Mouse (Mus musculus) hindbrain, postnatal 0 days (tissue): ENCODE data around the gene Rock2. TPM values are rescaled to one million over a fixed set of nuclear protein-coding genes. Genes with fewer than 3 reads are reported as not detected.
A peak's percentile ranks its signal among the peaks of the same experiment; 100 is the strongest.

Experiments
- ATAC-seq: fragments of 200-750 bp; cut with Nextera tagmentation; 2 replicates; pipeline ENCODE4 v1.8.0; 2017; ENCODE audit warnings: mild to moderate bottlenecking, moderate TSS enrichment, moderate library complexity
- DNase-seq: peaks from one replicate; pipeline ENCODE4 v3.0.0-alpha.2; 2015; ENCODE audit warnings: low spot score
- H3K27ac ChIP-seq: fragments of 300-500 bp; sonication (generic); 2 replicates; pipeline ENCODE4 v1.5.1; 2014; ENCODE audit warnings: mild to moderate bottlenecking
- H3K27me3 ChIP-seq: fragments of 300-500 bp; sonication (generic); 2 replicates; pipeline ENCODE4 v1.6.1; 2014; ENCODE audit warnings: low read length, mixed read lengths; ENCODE audit not compliant: insufficient read depth
- H3K36me3 ChIP-seq: fragments of 300-500 bp; sonication (generic); 2 replicates; pipeline ENCODE4 v1.6.1; 2014; ENCODE audit warnings: low read length, mixed read lengths; ENCODE audit not compliant: insufficient read depth
- H3K4me1 ChIP-seq: fragments of 300-500 bp; sonication (generic); 2 replicates; pipeline ENCODE4 v1.6.1; 2014; ENCODE audit warnings: antibody characterized with exemption, low read length, mixed read lengths; ENCODE audit not compliant: insufficient read depth
- H3K4me2 ChIP-seq: fragments of 300-500 bp; sonication (generic); 2 replicates; pipeline ENCODE4 v1.6.1; 2014; ENCODE audit warnings: low read depth, mild to moderate bottlenecking, low read length, moderate library complexity, mixed read lengths
- H3K4me3 ChIP-seq: fragments of 300-500 bp; sonication (generic); 2 replicates; pipeline ENCODE4 v1.5.1; 2014; ENCODE audit warnings: low read length
- H3K9ac ChIP-seq: fragments of 300-500 bp; sonication (generic); replicated peaks from 2 replicates; pipeline ENCODE4 v1.6.1; 2014; ENCODE audit warnings: mild to moderate bottlenecking, low read length, moderate library complexity, mixed read lengths
- H3K9me3 ChIP-seq: fragments of 300-500 bp; sonication (generic); 2 replicates; pipeline ENCODE4 v1.6.1; 2016; ENCODE audit warnings: low read length, mixed read lengths
- CTCF ChIP-seq: IDR thresholded peaks from 2 replicates; pipeline ENCODE4 v1.5.1; 2016; ENCODE audit warnings: antibody characterized with exemption, control low read depth, low read depth
- WGBS: fragments of 180-500 bp; shearing (Covaris S2); extraction: QIAGEN DNeasy Blood & Tissue Kit; methylation state at CpG from one replicate; pipeline ENCODE4 v1.1.7; 2014; 5-methylcytosine and 5-hydroxymethylcytosine counted together
- polyA plus RNA-seq: library from polyadenylated mRNA; unstranded; fragments of >200 nt; fragmentation: Nextera tagmentation; extraction: Ambion mirVana; gene quantifications from 2 replicates; pipeline ENCODE4 v1.2.1, GENCODE M21; 2015
- total RNA-seq: library from RNA; depleted of rRNA; stranded (reverse); fragments of >200 nt; gene quantifications from 2 replicates; pipeline ENCODE4 v1.2.3, GENCODE M21; 2014

Rock2 gene
- total and polyA plus RNA-seq, 2 experiments from 2014 or later: 12.7 to 20.9 TPM

- Histone ChIP-seq H3K9me3 (no peaks in the 10 kb centered on the region), H3K27ac (no peak overlapping the region), H3K4me3 (no peak overlapping the region), H3K27me3 (no peaks in the 10 kb centered on the region), H3K36me3 (no peaks in the 10 kb centered on the region), H3K9ac (no peak overlapping the region), H3K4me2 (no peak overlapping the region), H3K4me1 (no peaks in the 10 kb centered on the region)
- WGBS: 84% methylated on average over 6 of the region's 6 CpGs
- DNase-seq (no peak), ATAC-seq (no peak)
- TF ChIP-seq CTCF: no peak
Measured at GRCm38 (mm10) chr12:16886354-16886753, 8.3 kb upstream of the Rock2 start.

- DNase-seq (no peak), ATAC-seq (no peak)
- TF ChIP-seq CTCF: no peak
- no peaks in the 10 kb centered on the region for H3K9me3 ChIP-seq
- WGBS: 88% methylated on average over 2 of the region's 2 CpGs
- H3K9ac ChIP-seq: no peak overlapping the region
- H3K27ac ChIP-seq: no peak overlapping the region
- no peak overlapping the region for H3K4me3 ChIP-seq
- peaks cover 9% of the 10 kb centered on the region; the same call in 1 of the 2 replicates for H3K4me1 ChIP-seq
- no peak overlapping the region for H3K4me2 ChIP-seq
- no peaks in the 10 kb centered on the region for H3K27me3 ChIP-seq
- H3K36me3 ChIP-seq: no peaks in the 10 kb centered on the region
Measured at GRCm38 (mm10) chr12:16893039-16893438, 1.7 kb upstream of the Rock2 start.

- Histone ChIP-seq H3K4me3 (peak overlapping the region; percentile 97), H3K4me1 (peaks cover 9% of the 10 kb centered on the region; the same call in 1 of the 2 replicates), H3K9ac (peak overlapping the region; percentile 82), H3K27me3 (no peaks in the 10 kb centered on the region), H3K36me3 (no peaks in the 10 kb centered on the region), H3K27ac (peak overlapping the region; percentile 89), H3K4me2 (peak overlapping the region; percentile 95), H3K9me3 (no peaks in the 10 kb centered on the region)
- no peak for TF ChIP-seq CTCF
- WGBS: 3% methylated on average over 18 of the region's 18 CpGs
- DNase-seq (no peak), ATAC-seq (peak; percentile 30)
Measured at GRCm38 (mm10) chr12:16893656-16894395, 869 bp upstream of the Rock2 start.

GRCm38 (mm10) chr12:16895221-16895928 is 680 bp downstream of the Rock2 start:
- Histone ChIP-seq H3K4me1 (peaks cover 9% of the 10 kb centered on the region; the same call in 1 of the 2 replicates), H3K4me3 (peak overlapping the region; percentile 97), H3K27ac (peak overlapping the region; percentile 89), H3K4me2 (peak overlapping the region; percentile 95), H3K9me3 (no peaks in the 10 kb centered on the region), H3K36me3 (no peaks in the 10 kb centered on the region), H3K9ac (peak overlapping the region; percentile 82), H3K27me3 (no peaks in the 10 kb centered on the region)
- DNase-seq (peak; percentile 50), ATAC-seq (peak; percentile 65)
- WGBS: under 1% methylated on average over 39 of the region's 41 CpGs
- TF ChIP-seq CTCF: no peak

- no peak for DNase-seq
- H3K36me3 ChIP-seq: no peaks in the 10 kb centered on the region
- peaks cover 9% of the 10 kb centered on the region; the same call in 1 of the 2 replicates for H3K4me1 ChIP-seq
- H3K9me3 ChIP-seq: no peaks in the 10 kb centered on the region
- WGBS: 11% methylated on average over 8 of the region's 8 CpGs
- peak overlapping the region; percentile 82 for H3K9ac ChIP-seq
- H3K4me2 ChIP-seq: peak overlapping the region; percentile 95
- ATAC-seq: no peak
- TF ChIP-seq CTCF: no peak
- H3K27me3 ChIP-seq: no peaks in the 10 kb centered on the region
- H3K4me3 ChIP-seq: peak overlapping the region; percentile 97
- H3K27ac ChIP-seq: peak overlapping the region; percentile 89; the same call in 1 of the 2 replicates
Measured at GRCm38 (mm10) chr12:16896073-16896789, 1.5 kb downstream of the Rock2 start.

- no peak for DNase-seq
- H3K4me1 ChIP-seq: peaks cover 9% of the 10 kb centered on the region; the same call in 1 of the 2 replicates
- H3K9ac ChIP-seq: no peak overlapping the region
- H3K36me3 ChIP-seq: no peaks in the 10 kb centered on the region
- peak overlapping the region; percentile 95 for H3K4me2 ChIP-seq
- ATAC-seq: no peak
- TF ChIP-seq CTCF: no peak
- WGBS: 70% methylated on average over 2 of the region's 2 CpGs
- no peak overlapping the region for H3K27ac ChIP-seq
- no peaks in the 10 kb centered on the region for H3K9me3 ChIP-seq
- H3K27me3 ChIP-seq: no peaks in the 10 kb centered on the region
- H3K4me3 ChIP-seq: no peak overlapping the region
Measured at GRCm38 (mm10) chr12:16897225-16897624, 2.5 kb downstream of the Rock2 start.
